Mouse (Mus musculus): Measurements from ENCODE around the gene Styk1. TPM values are rescaled to one million over a fixed set of nuclear protein-coding genes. Genes with fewer than 3 reads are reported as not detected.

Styk1 gene
- total RNA-seq, 2 experiments from 2014 or later: 1.1 to 1.7 TPM

GRCm38 (mm10) chr6:131369866-131370616, 16.6 kb upstream of the Styk1 start:
- ATAC-seq (ENCODE audit: poor library complexity, severe bottlenecking): no peak

- peak; percentile 89 for ATAC-seq (ENCODE audit: poor library complexity, severe bottlenecking)
These were observed 13.7 kb upstream of the Styk1 start for GRCm38 (mm10) chr6:131367101-131367500.

GRCm38 (mm10) chr6:131364353-131364752, 11.0 kb upstream of the Styk1 start:
- ATAC-seq (ENCODE audit: poor library complexity, severe bottlenecking): no peak

GRCm38 (mm10) chr6:131362987-131363765, 9.8 kb upstream of the Styk1 start:
- ATAC-seq (ENCODE audit: poor library complexity, severe bottlenecking): no peak

- ATAC-seq (ENCODE audit: poor library complexity, severe bottlenecking): peak; percentile 60
These were observed 7.3 kb upstream of the Styk1 start for GRCm38 (mm10) chr6:131360693-131361092.

GRCm38 (mm10) chr6:131359543-131359942, 6.1 kb upstream of the Styk1 start:
- no peak for ATAC-seq (ENCODE audit: poor library complexity, severe bottlenecking)

- ATAC-seq (ENCODE audit: poor library complexity, severe bottlenecking): no peak
These were observed 1.5 kb upstream of the Styk1 start for GRCm38 (mm10) chr6:131354913-131355312.

- no peak for ATAC-seq (ENCODE audit: poor library complexity, severe bottlenecking)
These were observed 6.4 kb downstream of the Styk1 start for GRCm38 (mm10) chr6:131347026-131347425.

GRCm38 (mm10) chr6:131344346-131344745, 9.1 kb downstream of the Styk1 start:
- ATAC-seq (ENCODE audit: poor library complexity, severe bottlenecking): no peak

- ATAC-seq (ENCODE audit: poor library complexity, severe bottlenecking): no peak
These were observed 13.3 kb downstream of the Styk1 start for GRCm38 (mm10) chr6:131340082-131340481.

- ATAC-seq (ENCODE audit: poor library complexity, severe bottlenecking): no peak
These were observed 14.1 kb downstream of the Styk1 start for GRCm38 (mm10) chr6:131339309-131339708.

GRCm38 (mm10) chr6:131338787-131339186, 14.6 kb downstream of the Styk1 start:
- no peak for ATAC-seq (ENCODE audit: poor library complexity, severe bottlenecking)

- peak; percentile 75 for ATAC-seq (ENCODE audit: poor library complexity, severe bottlenecking)
These were observed 26.3 kb downstream of the Styk1 start for GRCm38 (mm10) chr6:131327076-131327475.

GRCm38 (mm10) chr6:131321854-131322639, 31.4 kb downstream of the Styk1 start:
- no peak for ATAC-seq (ENCODE audit: poor library complexity, severe bottlenecking)

GRCm38 (mm10) chr6:131316155-131317101, 37.0 kb downstream of the Styk1 start:
- ATAC-seq (ENCODE audit: poor library complexity, severe bottlenecking): 0 out of 2 replicates have a peak, but pooled peaks have one; percentile 43

- peak; percentile 76 for ATAC-seq (ENCODE audit: poor library complexity, severe bottlenecking)
These were observed 45.4 kb downstream of the Styk1 start for GRCm38 (mm10) chr6:131308031-131308430.

GRCm38 (mm10) chr6:131304776-131305175, 48.6 kb downstream of the Styk1 start:
- no peak for ATAC-seq (ENCODE audit: poor library complexity, severe bottlenecking)

GRCm38 (mm10) chr6:131298531-131298930, 54.9 kb downstream of the Styk1 start:
- peak; percentile 34; the same call in 1 of the 2 replicates for ATAC-seq (ENCODE audit: poor library complexity, severe bottlenecking)

GRCm38 (mm10) chr6:131294435-131295112, 58.8 kb downstream of the Styk1 start:
- ATAC-seq (ENCODE audit: poor library complexity, severe bottlenecking): no peak

Data from megakaryocyte, adult 5-6 weeks (primary cell).